Mouse (Mus musculus) kidney, postnatal 14 days (tissue): Measurements from ENCODE around the gene Il21r.
A peak's percentile ranks its signal among the peaks of the same experiment; 100 is the strongest.

Experiments used
- DNase-seq: peaks from one replicate; pipeline ENCODE4 v3.0.0; 2022; ENCODE audit warnings: mixed read lengths

The Il21r gene

DNA sequence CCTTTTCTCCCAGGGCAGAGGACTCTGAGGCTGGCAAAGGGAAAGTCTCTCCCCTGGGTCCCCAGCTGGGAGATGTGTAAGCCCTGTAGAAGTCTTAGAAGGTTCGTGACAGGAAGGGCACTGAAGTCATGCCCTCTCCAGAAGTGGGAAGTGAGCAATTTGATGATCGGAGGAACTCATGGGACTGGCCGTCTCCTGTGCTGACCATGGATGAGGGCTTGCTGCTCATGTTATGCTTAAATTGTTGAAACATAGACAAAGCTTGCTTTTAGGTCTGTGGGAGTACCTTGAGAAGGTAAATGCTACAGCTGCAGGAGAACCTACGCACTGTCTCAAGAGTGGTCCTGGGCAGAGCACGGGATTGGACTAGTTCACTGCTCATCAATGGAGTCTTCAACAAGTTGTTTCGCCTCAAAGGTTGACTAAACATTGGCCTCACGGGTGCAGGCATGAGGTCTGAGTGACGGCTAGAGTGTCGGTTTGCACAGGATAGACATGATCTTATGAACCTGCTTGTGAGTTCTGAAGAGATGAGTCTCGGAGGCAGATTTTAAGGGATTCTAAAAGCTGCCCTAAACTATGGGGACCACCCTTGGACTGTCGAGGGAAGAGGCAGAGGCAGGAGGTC, 1.3 kb upstream of the Il21r start:
- DNase-seq = no peak

DNA sequence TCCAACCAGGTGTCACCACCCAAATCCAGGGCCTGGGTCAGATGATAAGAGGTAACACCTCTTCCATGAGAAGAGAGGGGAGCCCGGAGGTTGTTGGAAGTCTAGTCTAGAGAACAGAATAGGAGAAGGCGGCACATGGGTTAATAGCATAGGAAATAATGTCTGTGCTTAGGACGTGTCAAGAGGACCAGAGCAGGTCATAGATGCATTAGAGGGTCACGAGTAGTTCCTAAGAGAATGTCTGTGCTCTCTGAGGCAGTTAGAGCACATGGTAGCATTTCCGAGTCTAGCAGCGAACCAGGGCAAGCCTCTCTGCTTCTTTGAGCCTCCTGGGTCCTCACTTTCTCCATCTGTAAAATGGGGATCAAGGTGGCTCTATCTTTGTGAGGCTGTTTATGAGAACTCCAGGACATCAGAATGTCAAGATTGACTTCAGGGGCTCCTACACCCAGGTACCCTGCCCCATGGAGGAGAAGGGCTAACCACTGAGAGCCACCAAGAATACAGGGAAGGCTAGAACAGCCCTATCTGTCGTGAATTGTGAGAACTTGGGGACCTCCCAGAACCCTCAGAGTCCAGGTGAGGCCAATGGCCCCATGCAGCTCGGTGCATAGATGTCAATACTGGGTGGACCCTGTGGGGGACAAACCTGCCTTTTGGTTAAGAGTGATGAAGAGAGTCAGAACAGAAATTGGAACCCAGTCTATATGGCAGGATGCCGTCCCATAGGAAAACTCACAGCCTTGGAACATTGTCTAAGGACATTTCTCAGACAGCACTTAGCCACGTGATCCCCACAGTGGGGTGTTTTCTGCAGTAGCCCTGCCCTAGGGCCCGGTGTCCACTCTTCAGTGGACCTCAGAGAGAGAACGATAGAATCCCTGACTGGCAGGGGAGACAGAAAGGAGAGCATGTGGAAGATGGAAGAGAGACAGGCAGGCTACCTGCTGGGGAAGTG, 1.4 kb downstream of the Il21r start:
- DNase-seq = no peak

DNA sequence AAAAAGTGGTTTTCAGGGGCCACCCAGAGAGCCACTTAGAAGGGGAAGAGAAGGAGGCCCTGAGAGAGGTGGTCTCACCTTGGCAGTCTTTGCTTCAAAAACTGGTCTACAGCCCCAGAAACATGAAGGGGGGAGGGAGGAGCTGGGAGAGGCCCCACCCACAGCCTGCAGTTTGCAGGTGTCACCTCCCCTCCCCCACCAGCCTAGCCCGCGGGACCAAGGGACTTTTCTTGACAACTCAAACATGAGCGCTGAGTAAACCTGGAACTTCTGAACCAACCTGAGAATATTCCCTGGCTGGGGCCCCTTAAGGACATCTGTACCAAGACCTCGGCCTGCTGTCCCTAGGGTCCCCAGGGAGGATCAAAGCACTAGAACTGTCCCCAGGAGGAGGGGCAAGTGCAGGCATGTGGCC, 2.5 kb downstream of the Il21r start:
- no peak for DNase-seq

DNA sequence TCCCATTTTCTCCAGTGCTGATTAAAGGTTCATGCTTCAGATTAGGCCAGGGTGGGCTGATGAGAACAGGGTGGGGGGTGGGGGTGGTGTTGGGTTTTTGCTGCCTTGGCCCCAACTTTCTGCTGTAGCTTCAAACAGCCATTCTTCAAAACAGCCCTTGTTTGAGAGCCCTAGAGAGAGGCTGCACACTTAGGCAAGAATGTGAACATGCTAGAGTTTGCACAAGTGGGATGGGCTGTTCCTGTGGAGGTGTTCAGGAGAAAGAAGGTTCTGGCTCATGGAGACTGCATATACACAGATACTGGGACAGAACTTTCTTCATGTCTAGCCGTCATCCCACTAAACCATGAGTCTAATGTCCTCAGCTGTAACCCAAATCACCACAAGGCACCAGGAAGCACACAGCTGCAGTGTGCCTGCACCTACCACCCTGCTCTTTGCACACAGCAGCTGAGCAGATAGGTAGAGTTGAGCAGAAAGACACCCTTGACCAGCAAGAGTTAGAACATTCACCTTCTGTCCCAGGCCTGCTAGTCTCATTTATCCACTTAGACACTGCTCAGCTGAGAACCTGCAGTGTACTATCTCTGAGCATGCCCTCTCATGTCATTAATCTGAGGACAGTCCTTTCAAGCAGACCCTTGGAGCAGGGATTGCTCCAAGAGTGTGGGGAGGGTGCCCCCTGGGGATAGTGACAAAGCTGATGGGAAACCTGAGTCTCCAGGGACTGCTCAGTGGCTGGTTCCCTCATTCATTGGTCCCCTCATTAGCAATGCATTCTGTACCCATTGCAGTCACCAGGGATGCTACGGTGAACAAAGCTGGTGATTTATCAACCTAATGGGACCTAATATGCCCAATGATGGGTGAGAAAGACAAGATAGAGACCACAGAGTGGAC, 3.3 kb downstream of the Il21r start:
- no peak for DNase-seq

DNA sequence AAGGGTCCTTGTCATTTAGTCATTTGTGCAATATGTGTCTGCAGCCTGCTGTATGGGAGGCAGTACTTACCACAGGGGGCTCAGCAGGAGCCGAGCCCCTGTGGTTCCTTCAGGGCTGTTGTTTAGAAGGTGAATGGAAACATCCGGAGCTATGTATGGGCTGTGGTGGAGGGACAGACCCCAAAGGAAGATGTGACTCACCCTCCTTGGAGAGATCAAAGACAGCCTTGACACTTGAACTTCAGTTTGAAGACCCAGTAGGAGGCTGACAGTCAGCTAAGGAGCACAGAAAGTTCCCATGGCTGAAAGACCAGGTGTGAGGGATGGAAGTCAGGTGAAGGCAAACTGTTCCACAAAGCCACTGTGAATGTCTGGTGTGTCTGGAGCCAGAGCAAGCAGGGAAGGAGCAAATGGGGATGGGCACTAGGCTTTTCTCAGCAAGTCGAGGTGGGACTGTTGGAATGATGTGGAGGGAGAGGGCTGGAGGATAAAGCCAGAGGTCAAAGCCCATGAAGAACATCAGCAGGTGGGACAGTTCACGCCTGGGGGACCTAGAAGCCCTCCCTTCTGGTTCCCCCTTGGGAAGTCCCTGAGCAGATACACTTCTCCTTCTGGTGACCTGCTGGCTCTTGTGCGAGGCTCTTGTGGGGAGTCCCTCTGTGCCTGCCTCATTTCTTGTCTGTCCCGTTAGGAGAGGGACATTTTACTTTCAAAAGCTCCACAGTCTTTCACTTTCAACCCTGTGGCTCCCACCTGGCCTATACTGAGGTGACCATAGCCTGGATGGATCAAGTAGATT, 4.4 kb downstream of the Il21r start:
- DNase-seq = no peak

DNA sequence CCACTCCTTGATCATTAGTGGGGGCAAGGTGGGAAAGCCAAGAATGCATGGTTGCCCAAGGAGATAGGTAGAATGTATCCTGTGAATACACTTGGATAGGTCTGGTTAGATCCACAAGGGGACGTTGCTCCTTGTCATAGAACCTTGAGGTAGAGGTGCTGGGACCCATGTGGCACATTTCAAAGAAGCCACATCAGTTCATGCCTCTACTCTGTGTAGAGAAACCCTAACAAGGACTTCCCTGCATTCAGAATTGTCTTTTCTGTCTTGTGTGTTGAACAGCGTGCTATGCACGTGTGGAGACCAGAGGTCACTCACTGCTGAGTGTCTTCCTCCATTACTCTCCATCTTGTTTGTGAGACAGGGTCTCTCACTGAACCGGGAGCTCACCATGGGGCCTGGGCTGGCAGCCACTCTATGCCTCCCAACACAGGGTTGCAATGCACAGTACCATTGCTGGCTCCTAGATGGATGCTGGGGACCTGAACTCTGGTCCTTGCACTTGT, 5.0 kb downstream of the Il21r start:
- no peak for DNase-seq

DNA sequence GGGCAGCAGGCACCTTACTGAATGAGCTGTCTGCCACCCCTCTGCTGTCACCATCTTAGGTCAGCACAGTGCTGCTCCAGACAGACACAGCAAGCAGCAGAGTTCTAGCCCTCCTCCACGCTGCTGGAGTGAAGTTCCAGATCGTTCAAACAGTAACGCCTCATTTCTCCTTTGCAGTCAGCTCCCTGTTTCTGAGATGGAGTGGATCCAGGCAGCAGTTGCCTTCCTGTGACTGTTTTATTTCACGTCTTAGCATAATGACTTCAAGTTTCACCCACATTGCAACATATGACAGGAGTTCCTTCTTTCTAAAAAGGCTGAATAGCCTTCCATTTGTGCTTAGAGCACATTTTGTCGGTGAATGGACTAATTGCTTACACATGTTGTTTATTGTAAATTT, 10.3 kb downstream of the Il21r start:
- no peak for DNase-seq

DNA sequence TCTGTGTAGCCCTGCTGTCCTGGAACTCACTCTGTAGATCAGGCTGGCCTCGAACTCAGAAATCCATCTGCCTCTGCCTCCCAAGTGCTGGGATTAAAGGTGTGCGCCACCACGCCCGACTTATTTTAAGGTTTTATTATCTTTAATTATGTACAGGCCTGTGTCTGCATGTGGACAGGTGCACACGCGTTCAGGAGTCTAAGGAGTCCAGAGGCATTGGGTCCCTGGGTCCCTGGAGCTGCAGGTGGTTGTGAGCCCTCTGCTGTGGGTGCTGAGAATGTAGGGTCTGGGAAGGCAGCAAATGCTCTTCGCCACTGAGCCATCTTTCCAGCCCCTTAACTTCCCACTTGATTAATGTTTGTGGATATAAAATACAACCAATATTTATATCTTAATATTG, 12.2 kb downstream of the Il21r start:
- no peak for DNase-seq

DNA sequence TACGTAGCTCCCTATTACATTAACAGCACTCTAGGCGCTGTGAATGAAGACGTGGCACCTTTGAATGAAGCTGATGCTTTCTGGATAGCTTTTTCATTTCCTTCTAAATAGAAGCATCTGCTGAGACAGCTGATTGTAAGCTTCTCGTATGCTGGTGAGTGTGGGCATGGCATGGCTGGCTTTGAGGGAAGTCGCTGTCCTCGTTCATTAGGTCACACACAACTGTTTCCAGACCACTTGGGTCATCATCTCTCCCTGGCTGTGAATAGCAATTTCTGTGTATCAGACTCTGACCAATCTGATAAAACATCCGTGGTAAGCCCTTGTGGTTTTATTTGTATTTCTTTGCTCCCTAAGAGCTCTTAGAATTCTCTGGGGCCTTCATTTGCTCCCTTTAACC, 14.8 kb downstream of the Il21r start:
- DNase-seq = no peak

DNA sequence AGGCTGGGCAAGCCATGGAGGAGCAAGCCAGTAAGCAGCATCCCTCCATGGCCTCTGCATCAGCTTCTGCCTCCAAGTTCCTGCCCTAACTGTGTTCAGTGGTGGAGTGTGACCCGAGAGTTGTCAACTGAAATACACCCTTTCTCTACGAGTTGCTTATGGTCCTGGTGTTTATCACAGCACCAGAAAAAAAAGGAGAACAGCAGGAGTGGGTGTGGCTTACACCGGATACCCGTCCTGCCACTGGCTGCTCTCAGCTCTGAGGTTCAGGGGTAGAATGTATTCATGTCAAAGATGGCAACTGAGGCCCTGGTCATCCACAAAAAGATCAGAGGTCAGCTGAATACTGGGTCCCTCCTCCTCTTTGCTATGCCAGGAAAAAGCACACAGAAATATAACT, 16.8 kb downstream of the Il21r start:
- DNase-seq = no peak

DNA sequence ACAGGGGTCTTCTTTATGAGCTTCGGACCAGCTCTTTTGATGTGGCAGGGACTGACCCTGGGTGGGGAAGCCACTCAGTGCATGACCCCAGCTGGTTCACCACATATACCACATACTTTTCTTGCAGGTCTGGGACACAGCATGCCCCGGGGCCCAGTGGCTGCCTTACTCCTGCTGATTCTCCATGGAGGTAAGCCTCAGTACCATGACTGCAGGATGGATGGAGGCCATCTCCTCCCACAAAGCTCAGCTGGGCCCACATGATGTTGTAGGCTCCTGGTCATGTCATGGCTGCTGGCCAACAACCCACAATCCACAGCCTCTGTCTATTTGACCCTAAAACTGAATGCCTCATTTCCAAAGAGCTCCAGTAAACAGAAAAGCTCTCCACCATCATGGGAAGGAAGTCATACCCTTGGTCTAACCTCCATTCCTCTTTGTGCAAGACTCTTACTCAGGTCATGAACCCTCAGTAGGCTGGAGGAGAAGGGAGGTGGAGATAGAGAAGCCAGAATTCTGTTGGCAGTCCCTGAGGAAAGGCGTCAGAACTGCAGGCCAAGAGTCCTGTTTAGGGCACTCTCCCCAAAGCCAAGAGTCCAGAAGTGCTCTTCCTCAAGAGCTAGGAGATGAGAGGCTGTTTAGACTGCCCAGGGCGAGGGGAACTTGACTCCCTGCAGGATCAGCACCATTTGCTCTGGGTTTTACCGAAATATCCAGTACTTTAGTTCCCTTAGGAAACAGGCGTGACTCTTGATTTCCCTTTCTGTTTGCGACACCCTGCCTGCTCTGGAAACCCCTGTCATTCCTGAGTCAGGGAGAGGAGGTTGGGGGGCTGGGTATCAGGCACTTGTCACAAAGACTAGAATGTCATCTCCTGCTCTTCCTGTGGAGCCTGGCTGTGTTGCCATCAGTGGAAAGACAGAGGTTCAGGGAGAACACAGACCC, 19.8 kb downstream of the Il21r start:
- no peak for DNase-seq

DNA sequence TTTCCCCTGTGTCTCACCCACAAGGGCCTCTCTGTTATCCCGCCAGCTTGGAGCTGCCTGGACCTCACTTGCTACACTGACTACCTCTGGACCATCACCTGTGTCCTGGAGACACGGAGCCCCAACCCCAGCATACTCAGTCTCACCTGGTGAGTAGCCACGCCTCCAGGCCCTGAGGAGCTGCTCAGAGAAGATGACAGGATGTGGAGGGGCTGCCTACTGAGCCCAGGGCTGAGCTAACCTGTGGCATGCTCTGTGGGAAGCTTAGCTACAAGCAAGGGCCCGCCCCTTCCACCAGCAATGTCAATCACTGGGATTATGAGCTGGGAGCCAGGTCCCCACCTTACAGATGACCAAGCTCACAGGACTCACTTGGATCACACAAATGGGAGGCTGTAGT, 22.0 kb downstream of the Il21r start:
- no peak for DNase-seq

DNA sequence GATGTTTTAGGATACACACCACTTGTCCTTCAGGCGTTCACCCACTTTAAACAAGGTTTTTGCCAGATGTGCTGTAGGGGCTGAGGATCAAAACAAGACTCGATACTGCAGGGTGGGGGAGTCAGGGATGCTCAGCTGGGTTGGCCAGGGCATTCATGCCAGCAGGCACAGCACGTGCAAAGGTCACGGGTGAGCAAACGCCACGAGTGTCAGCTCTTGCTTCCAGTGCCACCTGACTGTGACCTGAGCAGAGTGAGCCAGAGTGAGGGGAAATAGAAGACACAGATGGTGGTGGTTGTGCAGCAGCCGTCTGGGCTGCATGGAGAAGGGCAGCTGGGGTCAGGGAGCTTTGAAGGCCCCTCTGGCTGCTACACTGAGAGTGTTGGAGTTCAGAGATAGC, 22.6 kb downstream of the Il21r start:
- no peak for DNase-seq

DNA sequence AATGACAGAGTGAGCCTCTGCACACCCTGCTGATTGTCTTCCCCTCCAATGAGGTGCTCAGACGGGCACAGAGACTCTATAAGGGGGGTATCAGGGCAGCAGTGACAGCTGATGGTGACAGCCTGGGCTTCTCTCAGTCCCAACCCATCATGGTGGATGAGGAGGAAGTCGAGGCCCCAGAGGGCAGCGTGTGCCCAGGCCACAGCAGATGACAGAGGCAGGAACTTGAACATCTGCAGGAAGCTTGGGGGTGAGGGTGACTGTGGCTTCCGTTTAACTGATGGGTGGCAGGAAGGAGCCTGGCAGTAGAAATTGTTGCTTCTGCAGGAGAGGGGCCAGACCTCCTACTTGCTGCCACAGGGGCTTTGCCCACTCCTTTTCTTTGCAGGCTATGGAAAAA, 27.1 kb downstream of the Il21r start:
- DNase-seq = peak; percentile 27

DNA sequence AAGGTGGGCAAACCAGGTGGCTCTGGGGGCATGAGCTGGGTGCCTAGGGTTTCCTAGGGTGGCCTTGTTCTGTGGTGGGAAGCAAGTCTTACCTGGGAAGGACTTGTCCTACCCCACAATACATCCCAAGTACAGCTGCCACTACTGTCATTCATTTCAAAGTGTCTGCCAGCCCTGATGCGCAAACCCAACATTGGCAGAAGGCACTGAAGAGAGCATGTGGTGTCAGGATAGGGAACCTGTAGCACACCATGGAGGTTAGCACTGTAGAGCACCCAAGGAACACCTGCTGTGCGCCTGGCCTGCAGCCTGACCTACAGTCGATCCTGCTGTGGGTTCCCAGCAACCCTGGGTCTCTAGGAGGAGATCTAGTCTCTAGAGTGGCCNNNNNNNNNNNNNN, 27.8 kb downstream of the Il21r start:
- no peak for DNase-seq

DNA sequence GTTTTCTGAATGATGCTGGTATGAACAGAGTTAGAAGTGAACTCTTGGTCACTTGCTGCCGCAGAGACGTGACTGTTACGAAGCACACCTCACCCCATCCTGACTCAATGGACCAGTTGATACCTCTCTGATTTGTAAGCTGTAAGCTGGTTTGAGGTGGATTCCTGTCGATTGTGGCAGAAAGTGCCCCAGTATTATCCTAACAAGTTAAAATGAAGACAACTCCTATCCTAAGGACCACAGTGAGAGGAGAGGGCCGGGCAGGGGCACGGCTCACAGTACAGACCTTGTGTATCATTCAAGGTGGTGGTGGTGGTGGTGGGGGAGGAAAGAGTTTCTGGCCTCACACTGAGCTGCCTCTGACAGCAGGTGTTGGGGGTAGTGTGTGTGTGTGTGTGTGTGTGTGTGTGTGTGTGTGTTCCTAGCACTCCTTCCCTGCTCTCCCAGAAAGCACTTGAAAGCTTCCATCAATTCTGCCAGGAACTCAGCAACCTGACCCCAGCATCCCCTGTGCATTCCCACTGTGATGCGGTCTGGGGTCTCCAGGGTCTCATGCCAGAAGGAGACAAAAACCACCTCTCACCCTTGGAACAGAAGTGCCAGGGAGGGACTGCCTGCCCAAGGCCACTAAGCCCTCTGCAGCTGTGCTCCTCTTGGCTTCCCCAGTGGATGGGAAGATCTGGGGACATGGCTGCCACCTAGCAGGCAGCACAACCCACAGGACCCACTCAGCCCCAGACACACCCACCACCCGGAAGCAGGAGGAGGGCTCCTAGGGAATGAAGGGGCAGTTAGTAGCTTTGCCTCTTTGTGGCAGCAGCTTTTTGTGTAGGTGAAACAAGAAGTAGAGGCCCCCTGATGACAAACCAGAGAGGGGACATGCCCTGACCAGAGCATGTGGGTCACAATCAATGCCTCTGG, 34.3 kb downstream of the Il21r start:
- DNase-seq = no peak

DNA sequence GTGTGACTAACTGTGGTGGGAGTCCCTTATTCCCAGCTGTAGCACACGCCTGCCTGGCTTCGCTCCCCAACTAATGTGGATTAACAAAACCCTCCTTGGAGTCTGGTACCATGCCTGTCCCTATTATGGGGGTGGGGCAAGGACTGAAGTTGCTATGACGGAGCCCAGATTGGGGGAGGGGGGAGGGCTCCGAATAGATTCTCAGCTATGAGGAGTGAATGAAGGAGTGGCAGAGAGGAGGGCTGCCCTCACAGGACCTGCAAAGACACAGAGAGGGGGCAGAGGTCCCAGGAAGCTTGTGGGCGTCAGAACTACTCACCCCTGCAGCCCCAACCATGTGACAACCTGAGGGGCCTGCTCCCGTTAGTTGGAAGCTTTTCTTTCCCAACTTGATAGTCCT, 35.1 kb downstream of the Il21r start:
- DNase-seq = no peak

DNA sequence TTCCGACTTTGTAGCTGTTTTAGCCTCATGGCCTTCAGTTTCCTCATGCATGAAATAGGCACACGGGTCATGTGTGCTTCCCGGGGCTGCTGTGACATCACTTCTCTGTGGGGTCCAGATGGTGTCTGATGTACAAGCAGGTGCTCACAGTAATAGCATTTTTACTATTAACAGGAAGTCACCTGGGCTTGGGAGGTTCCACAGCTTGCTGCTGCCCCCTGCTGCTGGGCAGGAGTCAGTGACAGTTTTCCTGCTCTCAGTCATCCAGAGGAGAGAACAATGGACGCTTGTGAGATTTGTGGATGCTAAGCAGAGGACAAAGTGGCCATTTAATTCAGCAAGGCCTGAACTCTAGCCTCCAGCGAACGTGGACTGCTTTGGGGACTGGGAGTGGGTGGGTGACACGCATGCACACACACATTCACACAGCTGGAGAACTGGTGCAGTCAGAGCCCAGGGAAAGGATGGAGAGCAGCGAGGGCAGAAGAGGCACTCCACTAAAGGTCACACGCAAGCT, 35.7 kb downstream of the Il21r start:
- DNase-seq = peak; percentile 56

DNA sequence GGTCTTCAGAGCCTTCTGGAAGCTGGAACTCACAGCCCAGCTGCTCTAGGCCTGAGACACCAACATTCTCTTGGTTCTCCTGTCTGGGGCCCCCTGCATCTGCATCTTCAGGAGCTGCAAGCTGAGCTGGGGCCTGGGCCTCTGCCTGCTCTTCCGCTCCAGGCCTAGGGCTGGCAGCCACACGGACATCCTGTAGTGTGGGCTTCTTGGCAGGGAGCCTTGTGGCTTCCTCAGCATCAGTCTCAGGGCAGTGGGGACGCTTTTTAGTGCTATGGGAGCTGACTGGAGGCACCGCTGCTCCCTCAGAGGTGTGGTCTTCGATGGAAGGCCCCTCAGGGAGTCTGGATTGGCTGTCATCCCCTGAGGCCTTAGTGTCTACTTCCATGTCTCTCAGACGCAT, 40.7 kb downstream of the Il21r start:
- peak; percentile 63 for DNase-seq

DNA sequence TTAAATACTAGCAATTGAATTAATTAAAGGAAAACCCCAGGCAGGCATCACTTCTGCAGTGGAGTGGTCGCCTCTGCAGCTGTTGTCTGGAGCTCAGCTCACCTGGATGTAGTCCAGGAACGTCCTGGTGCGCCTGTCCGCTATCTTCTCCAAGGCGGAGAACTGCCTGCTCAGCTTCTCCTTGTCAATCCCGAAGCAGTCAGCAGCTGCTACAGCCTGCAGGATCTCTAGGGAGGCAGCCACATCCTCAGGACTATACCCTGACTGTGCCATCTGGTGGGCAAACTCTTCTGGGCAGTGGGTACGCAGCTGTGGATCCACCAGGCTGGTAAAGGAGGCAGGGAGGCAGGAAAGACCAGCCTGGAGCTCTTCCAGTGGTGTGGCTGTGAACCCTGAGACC, 42.2 kb downstream of the Il21r start:
- no peak for DNase-seq
